Mouse (Mus musculus) testis, adult 2 months (tissue): ENCODE data around the gene C8g.

Experiments
- CTCF ChIP-seq: fragments of 200-500 bp; IDR thresholded peaks from 2 replicates; pipeline ENCODE4 v1.5.1; 2012; ENCODE audit warnings: low read depth, mild to moderate bottlenecking, inconsistent platforms, low read length, moderate library complexity; ENCODE audit not compliant: control insufficient read depth, insufficient read depth, insufficient replicate concordance
- POLR2A ChIP-seq: fragments of 200-500 bp; IDR thresholded peaks from 2 replicates; pipeline ENCODE4 v1.6.1; 2012; ENCODE audit warnings: low read depth, mild to moderate bottlenecking, inconsistent platforms, low read length, moderate library complexity; ENCODE audit not compliant: control insufficient read depth

- TF ChIP-seq CTCF (no peak), POLR2A (no peak)
These were observed 50.5 kb downstream of the C8g start for GRCm38 (mm10) chr2:25450853-25451647.
